Mouse (Mus musculus) ES-E14 (cell line): ENCODE results near the gene Npc2.

Experiments
- HCFC1 ChIP-seq: IDR thresholded peaks from 2 replicates; pipeline ENCODE4 v1.6.1; 2012; ENCODE audit warnings: low read length, inconsistent platforms, borderline replicate concordance; ENCODE audit not compliant: insufficient read depth
- ZC3H11A ChIP-seq: IDR thresholded peaks from 2 replicates; pipeline ENCODE4 v1.6.1; 2012; ENCODE audit warnings: low read depth, mild to moderate bottlenecking, inconsistent platforms, low read length, borderline replicate concordance

- TF ChIP-seq ZC3H11A, result no peak
- no peak for TF ChIP-seq HCFC1
Observed at GRCm38 (mm10) chr12:84766113-84766735, 6.7 kb downstream of the Npc2 start.
